Mouse (Mus musculus) B cell, adult 2 months (primary cell): ENCODE measurements around the gene Cib3.

ENCODE experiments used
- DNase-seq, 2 experiments: peaks; one replicate each; pipeline ENCODE4 v3.0.0; 2022

The Cib3 gene

DNA sequence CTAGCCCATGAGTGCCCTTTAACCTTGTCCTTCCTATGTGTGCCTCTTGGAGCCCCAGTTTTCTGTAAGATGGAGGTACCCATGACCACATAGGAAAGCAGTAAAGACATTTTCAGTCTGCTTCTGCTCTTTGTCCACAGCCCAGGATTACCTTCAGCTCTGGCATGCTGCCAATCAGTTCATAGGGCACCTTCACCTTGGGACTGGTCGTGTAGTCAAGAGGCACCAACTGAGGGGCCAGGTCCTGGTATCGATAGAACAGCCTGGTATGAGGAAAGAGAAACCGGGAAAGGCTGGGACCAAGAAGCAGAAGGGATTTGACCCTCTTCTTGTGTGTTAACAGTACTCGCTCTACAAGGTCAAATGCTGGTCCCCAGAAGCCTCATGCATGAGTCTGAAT is 2.4 kb downstream of the Cib3 start:
- DNase-seq: no peak

GRCm38 (mm10) chr8:72208582-72208981 is 4.1 kb downstream of the Cib3 start:
- DNase-seq: no peak

- no peak for DNase-seq
These were observed 14.6 kb downstream of the Cib3 start for GRCm38 (mm10) chr8:72197997-72198396.

GRCm38 (mm10) chr8:72192065-72192464 is 20.6 kb downstream of the Cib3 start:
- DNase-seq: no peak

GRCm38 (mm10) chr8:72190215-72190539 is 22.5 kb downstream of the Cib3 start:
- DNase-seq: peak; percentile 66 to 67

DNA sequence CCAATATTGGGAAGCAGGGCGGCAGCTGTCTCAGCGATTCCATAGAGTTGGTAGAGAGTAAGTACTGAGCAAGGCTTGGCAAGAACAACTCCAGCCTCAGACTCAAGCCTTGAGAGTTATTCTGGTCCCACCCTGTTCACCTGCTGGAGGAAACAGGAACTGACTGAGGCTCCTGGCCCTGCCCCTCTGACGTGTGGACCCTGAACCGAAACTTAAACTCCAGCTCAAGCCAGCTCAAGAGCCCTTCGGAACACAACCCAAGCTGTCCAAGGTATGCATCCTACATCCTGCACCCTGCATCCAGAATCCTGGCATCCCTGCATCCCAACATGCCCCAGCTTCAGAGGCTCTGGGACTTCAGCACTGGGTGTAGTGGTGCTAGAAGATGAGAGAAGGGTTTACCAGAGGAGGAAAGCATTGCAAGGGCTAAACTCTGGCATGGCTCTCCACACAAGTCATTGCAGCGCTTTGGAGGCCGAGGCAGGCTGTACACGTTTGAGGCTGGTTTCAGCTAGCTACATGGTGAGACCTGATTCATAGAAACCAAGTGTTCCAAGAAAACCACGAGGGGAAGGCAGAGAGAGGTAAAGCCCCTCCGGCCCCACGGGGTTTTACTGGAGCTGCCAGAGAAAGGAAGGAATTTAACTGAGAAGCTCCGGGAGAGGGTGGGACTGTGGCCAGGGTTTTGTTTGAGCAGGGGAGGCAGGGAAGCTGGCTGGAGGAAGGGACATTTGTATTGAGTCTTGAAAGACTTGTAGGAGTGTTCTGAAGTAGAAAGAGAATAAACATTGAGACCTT is 23.0 kb downstream of the Cib3 start, which contains the start of gene Hsh2d:
Gene Hsh2d (plus strand): TSS at position 222 of the 798 bp plus-strand sequence.
- peak; percentile 88 to 89 for DNase-seq

- no peak for DNase-seq
These were observed 24.8 kb downstream of the Cib3 start for GRCm38 (mm10) chr8:72187793-72188331.

- DNase-seq: peak; percentile 74 to 79
These were observed 29.0 kb downstream of the Cib3 start for GRCm38 (mm10) chr8:72183554-72184202.

DNA sequence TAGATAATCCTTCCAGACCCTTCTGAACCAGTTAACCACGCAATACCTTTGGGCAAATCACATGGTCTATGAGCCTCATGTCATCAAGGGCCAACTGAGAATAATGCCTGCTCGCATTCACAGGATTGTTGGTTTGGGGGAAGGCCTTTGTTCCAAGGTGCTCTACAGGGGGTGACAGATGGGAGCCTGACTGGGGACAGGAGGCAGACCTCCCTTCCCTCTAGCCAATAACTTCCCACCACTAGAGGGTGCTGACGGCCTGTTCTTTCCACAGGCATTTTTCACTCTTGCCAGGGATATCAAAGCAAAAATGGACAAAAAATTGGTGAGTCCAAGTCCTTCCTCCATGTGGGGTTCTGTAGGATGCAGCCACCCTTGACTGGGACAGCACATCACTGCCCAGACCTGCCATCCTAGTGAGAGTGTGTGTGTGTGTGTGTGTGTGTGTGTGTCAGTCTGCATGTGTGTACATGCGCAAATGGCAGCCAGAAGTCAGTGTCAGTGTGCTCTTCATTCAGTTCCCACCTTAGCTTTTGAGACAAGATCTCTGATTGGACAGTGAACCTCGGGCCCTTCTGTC is 35.2 kb downstream of the Cib3 start:
- peak; percentile 85 to 87 for DNase-seq

- DNase-seq: peak in 1 of 2 experiments; percentile 60
These were observed 42.9 kb downstream of the Cib3 start for GRCm38 (mm10) chr8:72169681-72170249.

DNA sequence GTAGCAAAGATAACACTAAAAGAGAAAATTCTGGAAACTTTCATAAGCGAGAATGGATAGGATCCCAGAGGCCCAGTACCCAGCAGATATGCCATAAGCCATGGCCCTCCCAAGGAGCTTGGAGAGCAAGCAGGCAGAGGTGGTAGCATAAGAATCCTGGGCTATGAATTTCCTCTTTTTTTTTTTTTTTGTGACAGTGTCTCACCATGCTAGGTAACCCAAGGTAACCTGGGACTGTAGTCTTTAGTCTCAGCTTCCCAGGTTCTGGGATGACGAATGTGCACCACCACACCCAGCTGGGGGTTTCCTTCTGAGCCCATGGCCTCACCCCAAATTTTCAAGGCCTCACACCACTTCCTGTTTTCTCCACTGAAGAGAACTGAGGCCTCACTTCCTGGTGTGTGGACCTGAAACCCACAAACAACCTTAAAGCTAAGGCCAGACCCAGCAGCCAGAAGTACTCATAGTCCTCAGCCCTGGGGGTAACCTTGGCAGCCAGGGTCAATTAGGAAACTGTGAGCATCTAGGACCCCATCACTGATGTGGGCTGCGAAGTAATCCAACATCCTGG is 43.5 kb downstream of the Cib3 start:
- peak; percentile 78 to 86 for DNase-seq

DNA sequence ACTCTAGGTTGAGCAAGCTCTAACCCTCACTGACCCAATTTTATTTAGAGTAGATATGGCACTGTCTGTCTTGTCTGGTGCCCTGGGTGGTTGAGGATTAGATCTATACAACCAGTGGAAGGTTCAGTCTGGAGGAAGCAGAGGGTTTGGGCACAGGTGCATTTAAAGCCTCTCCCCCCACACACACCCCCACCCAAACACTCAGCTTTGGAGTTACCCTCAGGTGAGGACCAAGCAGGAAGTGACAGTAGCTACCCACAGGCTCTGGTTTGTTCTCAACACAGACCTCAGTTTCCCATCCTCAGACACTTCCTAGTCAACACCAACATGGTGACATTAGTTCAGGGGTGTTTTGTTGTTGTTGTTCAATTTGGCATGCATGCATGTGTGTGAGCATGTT is 49.8 kb downstream of the Cib3 start:
- DNase-seq: no peak

DNA sequence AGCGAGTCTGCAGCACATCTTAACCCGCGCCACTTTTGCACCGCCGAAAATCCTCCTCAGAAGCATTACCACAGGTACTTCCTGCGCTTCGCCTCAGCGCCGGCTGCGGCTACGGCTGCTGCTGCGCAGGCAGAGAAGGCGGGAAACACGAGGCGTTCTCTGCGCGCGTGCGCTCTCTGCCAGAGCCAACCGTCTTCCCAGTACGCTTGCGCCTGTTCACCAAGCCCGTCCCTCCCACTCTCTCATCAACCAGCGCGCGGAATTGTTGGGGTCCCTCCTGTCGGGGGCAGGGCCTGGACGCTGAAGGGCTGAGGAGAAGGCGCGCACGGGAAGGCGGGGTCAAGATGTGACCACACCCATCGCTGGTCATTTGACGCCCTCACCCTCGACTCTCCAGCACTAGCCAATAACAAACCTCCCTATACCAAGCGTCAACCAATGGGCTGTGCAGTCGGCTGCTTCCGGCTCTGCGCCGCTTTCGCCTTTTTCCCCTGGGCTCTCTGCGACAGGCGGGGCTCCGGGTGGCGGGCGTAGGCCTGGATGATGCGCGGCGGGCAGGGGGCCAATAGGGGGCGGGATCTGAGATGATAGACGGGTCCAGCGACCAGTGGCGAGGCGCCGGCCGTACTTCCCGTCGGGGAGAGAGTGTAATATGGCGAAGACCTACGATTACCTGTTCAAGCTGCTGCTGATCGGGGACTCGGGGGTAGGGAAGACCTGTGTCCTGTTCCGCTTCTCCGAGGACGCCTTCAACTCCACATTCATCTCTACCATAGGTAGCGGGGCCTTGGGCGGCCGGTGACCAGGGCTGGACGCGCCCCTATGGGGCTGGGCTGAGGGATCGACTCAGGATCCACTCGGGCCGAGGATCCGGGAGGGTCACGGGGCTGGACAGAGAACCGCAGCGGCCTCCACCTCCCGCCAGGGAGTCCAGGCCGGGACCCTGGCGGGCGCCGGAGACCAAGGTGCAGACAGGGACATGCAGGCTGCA is 51.6 kb downstream of the Cib3 start, which contains the start of gene Rab8a:
Gene Rab8a (plus strand): TSS at position 494 of the 991 bp plus-strand sequence.
- DNase-seq: peak; percentile 99 to 100

DNA sequence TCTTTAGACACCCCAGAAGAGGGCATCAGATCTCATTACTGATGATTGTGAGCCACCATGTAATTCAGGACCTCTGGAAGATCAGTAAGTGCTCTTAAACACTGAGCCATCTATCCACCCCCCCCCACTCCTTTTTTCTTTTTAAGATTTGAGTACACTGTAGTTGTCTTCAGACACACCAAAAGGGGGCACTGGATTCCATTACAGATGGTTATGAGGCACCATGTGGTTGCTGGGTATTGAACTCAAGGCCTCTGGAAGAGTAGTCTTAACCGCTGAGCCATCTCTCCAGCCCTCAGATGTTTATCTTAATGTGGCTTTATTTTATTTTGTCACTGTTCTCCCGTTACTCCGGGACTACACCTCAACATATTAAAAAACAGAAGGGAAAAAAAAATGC is 52.6 kb downstream of the Cib3 start:
- peak; percentile 39 to 40 for DNase-seq

GRCm38 (mm10) chr8:72158726-72159125 is 53.9 kb downstream of the Cib3 start:
- DNase-seq: no peak

DNA sequence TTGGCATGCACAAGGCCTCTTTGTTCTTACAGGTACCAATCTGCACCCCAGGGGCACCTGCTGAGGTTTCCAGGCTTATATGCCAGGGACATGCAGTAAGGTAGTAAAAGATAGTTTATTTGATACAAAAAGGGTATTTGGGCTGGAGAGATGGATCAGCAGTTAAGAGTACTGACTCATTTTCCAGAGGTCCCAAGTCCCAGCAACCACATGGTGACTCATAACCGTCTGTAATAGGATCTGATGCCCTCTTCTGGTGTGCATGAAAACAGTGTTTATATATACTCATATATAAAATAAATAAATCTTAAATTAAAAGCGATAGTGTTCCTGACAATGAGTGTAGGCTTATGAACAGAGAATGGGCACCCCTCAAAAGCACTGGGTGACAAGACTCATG is 54.5 kb downstream of the Cib3 start:
- DNase-seq: no peak
